Mouse (Mus musculus) CH12F3 (cell line): ENCODE data around the gene Sgca.

Source experiments
- in situ Hi-C: fragments of 300-500 bp; cut with MboI; formaldehyde crosslinking; loops from 2 replicates; pipeline ENCODE4 v1.14.3; 2020; ENCODE audit warnings: low sequenced_read_pairs

Sgca gene

DNA sequence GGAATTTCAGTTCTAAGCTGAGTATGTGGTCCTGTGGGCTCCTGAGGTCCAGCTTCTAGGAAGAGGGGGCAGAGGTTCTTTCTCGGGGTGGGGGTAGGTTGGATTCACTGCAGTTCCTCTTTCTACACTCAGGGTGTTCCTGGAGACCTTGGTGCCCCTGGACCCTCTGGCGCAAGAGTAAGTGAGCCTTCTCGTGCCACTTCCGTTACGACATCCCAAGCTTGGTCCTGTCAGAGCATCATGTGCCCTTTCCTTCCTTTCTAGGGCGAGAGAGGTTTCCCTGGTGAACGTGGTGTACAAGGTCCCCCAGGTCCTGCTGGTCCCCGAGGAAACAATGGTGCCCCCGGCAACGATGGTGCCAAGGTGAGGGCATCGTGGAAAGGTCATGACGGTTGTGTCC is 30.9 kb downstream of the Sgca start:
- in situ Hi-C loops, result no loop called here

GRCm38 (mm10) chr11:94944295-94944694 is 31.8 kb downstream of the Sgca start:
- in situ Hi-C loops, result no loop called here

GRCm38 (mm10) chr11:94943054-94943453 is 33.1 kb downstream of the Sgca start:
- in situ Hi-C loops, result no loop called here

DNA sequence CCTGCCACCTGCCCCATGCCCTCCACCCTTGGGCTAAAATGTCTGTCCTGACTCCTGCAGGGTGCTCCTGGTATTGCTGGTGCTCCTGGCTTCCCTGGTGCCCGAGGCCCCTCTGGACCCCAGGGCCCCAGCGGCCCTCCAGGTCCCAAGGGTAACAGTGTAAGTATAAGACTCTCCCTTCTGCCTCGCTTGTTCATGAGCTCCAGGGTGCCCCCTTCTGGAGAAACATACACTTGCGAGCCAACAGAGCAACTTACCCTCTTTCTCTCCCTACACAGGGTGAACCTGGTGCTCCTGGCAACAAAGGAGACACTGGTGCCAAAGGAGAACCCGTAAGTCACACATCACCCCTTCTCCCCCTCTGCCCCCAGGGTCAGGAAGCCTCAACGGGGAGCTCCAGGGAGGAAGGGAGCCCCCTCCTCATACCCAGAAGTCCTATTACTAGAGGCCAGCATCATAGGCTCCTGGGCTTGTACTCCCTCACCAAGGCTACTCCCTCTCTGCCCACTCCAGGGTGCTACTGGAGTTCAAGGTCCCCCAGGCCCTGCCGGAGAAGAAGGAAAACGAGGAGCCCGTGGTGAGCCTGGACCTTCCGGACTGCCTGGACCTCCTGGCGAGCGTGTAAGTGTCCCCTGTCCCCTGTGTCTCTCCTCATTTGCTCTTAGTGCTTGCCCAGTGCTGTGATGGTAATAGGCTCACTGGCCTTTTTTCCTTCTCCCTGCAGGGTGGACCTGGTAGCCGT is 33.7 kb downstream of the Sgca start:
- in situ Hi-C loops, result no loop called here

DNA sequence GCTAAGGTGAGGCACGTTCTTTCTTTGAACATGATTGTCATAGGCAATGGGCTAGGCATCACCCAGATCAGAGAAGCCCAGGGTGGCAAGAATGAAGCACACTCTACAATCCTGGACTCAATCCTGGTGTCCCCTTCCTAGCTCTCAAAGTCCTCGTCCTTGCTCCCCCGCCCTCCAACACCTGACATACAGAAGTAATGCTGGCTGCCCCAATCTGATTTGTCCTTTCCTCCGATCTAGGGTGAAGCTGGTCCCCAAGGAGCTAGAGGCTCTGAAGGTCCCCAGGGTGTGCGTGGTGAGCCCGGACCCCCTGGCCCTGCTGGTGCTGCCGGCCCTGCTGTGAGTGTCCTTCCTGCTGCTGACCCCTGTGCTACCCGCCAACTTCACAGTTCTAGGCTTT is 34.4 kb downstream of the Sgca start:
- in situ Hi-C loops, result no loop called here

DNA sequence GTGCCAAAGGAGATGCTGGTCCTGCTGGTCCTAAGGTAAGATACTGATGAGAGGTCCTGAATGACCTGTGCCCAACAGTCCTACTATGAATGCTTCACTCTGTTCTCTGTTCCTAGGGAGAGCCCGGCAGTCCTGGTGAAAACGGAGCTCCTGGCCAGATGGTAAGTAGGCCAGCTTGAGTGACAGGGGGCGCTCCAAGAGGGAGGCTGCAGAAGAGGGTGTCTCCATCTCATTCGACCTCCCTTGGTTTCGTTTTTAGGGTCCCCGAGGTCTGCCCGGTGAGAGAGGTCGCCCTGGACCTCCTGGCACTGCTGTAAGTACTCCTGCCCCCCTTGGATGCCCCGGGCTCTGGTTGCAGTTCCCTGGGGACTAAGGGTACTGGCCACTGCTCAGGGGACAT is 35.0 kb downstream of the Sgca start:
- in situ Hi-C loops, result no loop called here

- in situ Hi-C loops, result no loop called here
These were observed 36.8 kb downstream of the Sgca start for GRCm38 (mm10) chr11:94939280-94939679.

DNA sequence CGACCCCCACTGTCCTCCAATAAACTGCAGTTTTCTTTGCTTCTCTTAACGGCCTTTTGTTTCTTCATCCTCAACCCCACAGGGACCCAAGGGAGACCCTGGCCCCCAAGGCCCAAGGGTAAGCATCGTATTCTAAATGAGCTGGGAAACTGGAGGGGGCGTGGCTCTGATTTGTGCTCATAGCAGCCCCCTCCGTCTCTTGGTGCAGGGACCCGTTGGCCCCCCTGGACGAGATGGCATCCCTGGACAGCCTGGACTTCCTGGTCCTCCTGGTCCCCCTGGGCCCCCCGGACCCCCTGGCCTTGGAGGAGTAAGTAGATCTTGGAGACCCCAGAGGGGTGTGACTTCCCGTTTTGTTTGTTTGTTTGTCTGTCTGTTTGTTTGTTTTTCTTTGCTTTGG is 37.8 kb downstream of the Sgca start:
- in situ Hi-C loops, result no loop called here

- in situ Hi-C loops, result no loop called here
These were observed 38.3 kb downstream of the Sgca start for GRCm38 (mm10) chr11:94937787-94938186.

DNA sequence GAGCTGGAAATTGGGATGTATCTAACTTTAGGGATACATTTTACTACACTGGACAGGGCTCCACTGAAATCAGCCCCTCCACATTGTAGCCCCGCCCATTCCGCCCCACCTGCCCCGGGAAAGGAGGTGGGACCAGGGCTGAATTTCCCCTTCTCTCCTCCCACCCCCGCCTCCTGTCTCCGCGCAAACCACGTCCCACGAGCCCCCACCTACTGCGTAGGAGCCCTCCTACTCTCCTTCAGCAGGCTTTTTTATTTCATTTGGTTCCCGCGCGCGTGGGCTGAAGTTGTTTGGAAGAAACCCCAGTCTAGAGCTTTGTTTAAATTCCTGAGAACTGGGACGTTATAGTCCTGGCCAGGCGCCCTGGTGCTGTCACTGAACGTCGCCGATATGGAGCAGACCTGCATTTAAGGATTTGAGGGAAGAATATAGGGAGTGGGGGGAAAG is 38.8 kb downstream of the Sgca start:
- in situ Hi-C loops, result no loop called here

DNA sequence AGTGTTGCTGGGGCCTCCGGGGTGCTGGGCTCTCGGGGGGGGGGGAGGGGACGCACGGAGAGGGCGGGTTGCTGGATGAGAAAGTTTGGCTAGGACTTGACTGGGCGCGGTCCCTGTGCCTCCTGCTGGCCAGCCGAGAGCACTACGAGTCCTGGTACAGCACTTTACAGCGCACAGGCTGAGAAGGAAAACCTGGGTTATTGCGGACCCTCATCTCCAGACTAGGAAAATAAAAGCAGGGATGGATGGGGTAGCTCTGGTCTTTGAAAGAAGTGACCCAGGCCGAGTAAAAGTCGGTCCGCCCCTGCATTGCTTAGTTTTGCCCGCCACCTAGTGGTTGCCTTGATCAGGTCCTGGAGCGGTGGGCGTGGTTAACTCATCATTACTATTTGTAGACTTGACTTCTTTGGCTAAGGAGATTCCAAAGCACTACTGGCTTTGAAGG is 39.3 kb downstream of the Sgca start:
- in situ Hi-C loops, result no loop called here

- in situ Hi-C loops, result no loop called here
These were observed 40.1 kb downstream of the Sgca start, which contains the start of gene Col1a1 for GRCm38 (mm10) chr11:94936045-94936444. Gene Col1a1, plus strand, starts transcription at chr11:94936224.

DNA sequence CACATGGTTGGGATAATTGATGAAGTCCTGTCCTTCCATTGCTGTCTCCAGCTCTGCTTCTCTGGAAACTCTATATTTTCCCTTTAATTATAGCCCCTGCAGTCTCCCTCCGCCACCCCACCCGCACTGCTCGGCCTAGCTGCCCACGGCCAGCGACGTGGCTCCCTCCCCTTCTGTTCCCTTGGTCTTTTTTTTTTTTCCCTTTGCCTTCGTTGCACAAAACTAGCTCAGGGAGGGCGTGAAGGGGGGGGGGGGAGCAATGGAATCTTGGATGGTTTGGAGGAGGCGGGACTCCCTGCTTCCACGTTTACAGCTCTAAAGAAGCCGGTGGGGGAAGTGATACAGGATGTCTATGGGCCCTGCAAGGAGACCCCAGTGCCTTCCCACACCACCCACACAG is 41.6 kb downstream of the Sgca start:
- in situ Hi-C loops, result no loop called here

DNA sequence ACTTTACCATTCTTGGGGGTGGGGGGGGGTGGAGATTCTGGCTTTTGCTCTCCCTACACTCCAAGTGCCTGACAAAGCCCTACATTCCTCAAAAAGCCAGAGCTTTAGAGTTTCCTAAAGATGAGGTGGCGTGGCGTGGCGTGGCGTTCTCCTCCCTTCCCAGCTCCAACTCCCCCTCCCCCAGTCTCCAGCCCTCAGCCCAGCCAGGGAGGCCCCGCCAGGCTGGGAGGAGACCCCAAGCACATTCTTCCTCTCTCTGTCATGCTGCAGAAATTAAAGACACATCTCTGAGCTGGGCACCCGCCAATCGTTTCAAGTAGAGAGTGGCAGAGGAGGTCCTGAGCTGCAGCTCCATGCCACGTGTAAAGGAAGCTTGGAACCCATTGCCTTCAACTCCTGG is 42.5 kb downstream of the Sgca start:
- in situ Hi-C loops, result no loop called here

DNA sequence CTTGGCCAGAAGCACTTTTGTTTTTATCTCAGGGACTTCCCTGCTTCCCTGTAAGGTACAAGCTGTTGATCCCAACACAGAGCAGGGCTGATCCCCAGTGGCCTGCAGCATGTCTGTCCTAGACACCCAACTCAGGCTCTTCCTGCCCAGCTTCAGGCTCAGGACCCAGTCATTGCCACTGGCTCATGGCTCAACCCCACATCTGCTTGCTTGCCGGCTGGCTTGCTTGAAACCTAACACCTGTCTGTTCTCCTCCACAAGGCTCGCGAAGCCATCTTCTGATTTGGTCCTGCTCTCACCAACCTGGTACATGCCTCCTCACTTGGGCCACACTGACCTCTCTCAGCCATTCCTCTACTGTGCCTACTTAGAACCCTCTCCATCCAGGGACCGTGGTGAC is 46.0 kb downstream of the Sgca start:
- in situ Hi-C loops, result no loop called here

- in situ Hi-C loops, result no loop called here
These were observed 46.5 kb downstream of the Sgca start for GRCm38 (mm10) chr11:94929599-94929998.

DNA sequence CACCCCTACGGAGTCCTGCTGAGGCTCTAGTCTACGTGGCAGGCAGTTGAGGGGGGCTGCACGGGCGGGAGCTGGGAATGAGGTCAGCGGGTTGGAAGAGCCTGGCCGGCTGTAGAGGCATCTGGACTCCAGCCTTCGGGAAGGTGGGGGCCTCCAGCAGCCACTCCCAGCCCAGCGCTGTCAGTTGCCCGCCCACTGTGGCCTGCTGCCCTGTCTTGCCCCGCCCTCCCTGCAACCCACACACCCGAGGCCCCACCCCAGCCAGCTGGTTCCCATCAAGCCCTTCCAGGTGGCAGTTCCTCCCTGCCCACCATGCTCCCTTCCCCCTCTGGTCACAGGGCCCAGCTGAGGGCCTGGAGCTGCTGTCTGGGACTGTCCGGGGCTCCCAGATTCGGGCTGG is 47.3 kb downstream of the Sgca start:
- in situ Hi-C loops, result no loop called here

GRCm38 (mm10) chr11:94927771-94928291 is 48.3 kb downstream of the Sgca start:
- in situ Hi-C loops, result no loop called here

GRCm38 (mm10) chr11:94926431-94926830 is 49.7 kb downstream of the Sgca start:
- in situ Hi-C loops, result no loop called here

- in situ Hi-C loops, result no loop called here
These were observed 51.1 kb downstream of the Sgca start for GRCm38 (mm10) chr11:94924977-94925376.

GRCm38 (mm10) chr11:94920996-94921401 is 55.1 kb downstream of the Sgca start:
- in situ Hi-C loops, result no loop called here

DNA sequence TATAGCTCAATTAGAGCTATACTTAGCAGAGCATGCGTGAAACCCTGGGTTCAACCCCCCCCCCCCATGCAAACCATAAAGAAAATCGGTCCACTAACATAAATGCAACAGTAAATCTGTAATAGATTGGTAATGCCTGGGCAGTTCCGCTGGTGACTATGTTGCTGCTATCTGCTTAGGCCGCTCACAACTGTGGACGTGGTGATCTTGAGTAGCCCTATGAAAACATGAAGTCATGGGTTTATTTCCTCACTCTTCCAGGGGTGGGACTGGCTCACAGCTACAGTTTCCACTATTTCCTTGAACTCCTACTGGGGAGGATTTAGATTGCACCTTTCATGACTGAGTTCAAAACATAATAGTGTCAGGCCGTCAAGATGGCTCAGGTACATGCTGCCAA is 58.4 kb downstream of the Sgca start:
- in situ Hi-C loops, result no loop called here

GRCm38 (mm10) chr11:94916477-94916876 is 59.6 kb downstream of the Sgca start:
- in situ Hi-C loops, result no loop called here
